In genomic region chr13:51569685-51570068, GRCm38 (mm10) we compare ENCODE assay signal across 8 mouse cellular contexts. TPM values are rescaled to one million over a fixed set of nuclear protein-coding genes. Genes with fewer than 3 reads are reported as not detected.
DNase-seq lines count a peak whose midpoint lies in the region; ATAC-seq and TF ChIP-seq lines count a peak whose summit lies in the region.

No protein-coding gene starts in this region.

- H3K4me2 ChIP-seq in forebrain, embryonic 15.5 days (replicated peaks), result peak overlapping the region; percentile 93
- peak overlapping the region; percentile 54; the same call in 1 of the 2 replicates for H3K4me2 ChIP-seq in liver, postnatal 0 days (ENCODE audit: low read depth, low read length)

- 3% methylated on average over 7 of the region's 7 CpGs for WGBS in forebrain, embryonic 15.5 days
- WGBS in liver, postnatal 0 days (ENCODE audit: insufficient replicate concordance), result 4% methylated on average over 7 of the region's 7 CpGs

- peaks cover 42% of the 10 kb centered on the region for H3K4me1 ChIP-seq in E14TG2a.4 (replicated peaks; ENCODE audit: low read depth, low read length)
- H3K4me1 ChIP-seq in forebrain, embryonic 15.5 days, result peaks cover 47% of the 10 kb centered on the region
- peaks cover 4% of the 10 kb centered on the region; the same call in 1 of the 2 replicates for H3K4me1 ChIP-seq in liver, postnatal 0 days (ENCODE audit: insufficient read depth)

- H3K9ac ChIP-seq in forebrain, embryonic 15.5 days (replicated peaks), result peak overlapping the region; percentile 23; the same call in 1 of the 2 replicates
- H3K9ac ChIP-seq in liver, postnatal 0 days (replicated peaks), result no peak overlapping the region

- no peak for TF ChIP-seq CTCF in E14TG2a.4 (conservative IDR thresholded peaks at IDR 0.05; ENCODE audit: low read length)
- no peak for TF ChIP-seq CTCF in liver, postnatal 0 days (IDR thresholded peaks at IDR 0.05; ENCODE audit: low read depth)

- no peak for TF ChIP-seq EP300 in liver, postnatal 0 days (IDR thresholded peaks at IDR 0.05; ENCODE audit: low read depth)

- H3K36me3 ChIP-seq in E14TG2a.4 (ENCODE audit: insufficient read depth, low read length), result no peaks in the 10 kb centered on the region
- no peaks in the 10 kb centered on the region for H3K36me3 ChIP-seq in forebrain, embryonic 15.5 days
- H3K36me3 ChIP-seq in liver, postnatal 0 days (replicated peaks; ENCODE audit: insufficient read depth, low read length), result no peaks in the 10 kb centered on the region

- H3K4me3 ChIP-seq in E14TG2a.4 (replicated peaks; ENCODE audit: low read length), result peak overlapping the region; percentile 73
- peak overlapping the region; percentile 58 for H3K4me3 ChIP-seq in forebrain, embryonic 15.5 days
- H3K4me3 ChIP-seq in liver, postnatal 0 days (ENCODE audit: low read depth, low read length), result no peak overlapping the region

- peak overlapping the region; percentile 73 for H3K27ac ChIP-seq in forebrain, embryonic 15.5 days (replicated peaks)
- no peak overlapping the region for H3K27ac ChIP-seq in liver, postnatal 0 days (ENCODE audit: low read depth)

- peaks cover 60% of the 10 kb centered on the region for H3K27me3 ChIP-seq in E14TG2a.4 (ENCODE audit: insufficient read depth, low read length)
- no peaks in the 10 kb centered on the region for H3K27me3 ChIP-seq in forebrain, embryonic 15.5 days
- H3K27me3 ChIP-seq in liver, postnatal 0 days (ENCODE audit: insufficient read depth, low read length), result peaks cover 72% of the 10 kb centered on the region

- H3K9me3 ChIP-seq in E14TG2a.4 (ENCODE audit: low read length), result peaks cover 15% of the 10 kb centered on the region
- H3K9me3 ChIP-seq in forebrain, embryonic 15.5 days, result no peaks in the 10 kb centered on the region
- no peaks in the 10 kb centered on the region for H3K9me3 ChIP-seq in liver, postnatal 0 days (ENCODE audit: low read length)

- peak; percentile 9; the same call in 1 of the 2 replicates for ATAC-seq in frontal cortex, adult (ENCODE audit: low TSS enrichment)
- peak; percentile 61 for ATAC-seq in forebrain, embryonic 15.5 days (replicated peaks)
- no peak for ATAC-seq in liver, postnatal 0 days
- no peak for ATAC-seq in erythroblast, adult 5-6 weeks (replicated peaks; ENCODE audit: low FRiP score, poor library complexity, severe bottlenecking)

- no peak for DNase-seq in frontal cortex, postnatal 14 days (ENCODE audit: low spot score in 2 of 2)
- no peak for DNase-seq in liver, postnatal 0 days
- DNase-seq in spleen, postnatal 14 days (ENCODE audit: low spot score in 2 of 2), result no peak
- no peak for DNase-seq in urinary bladder, postnatal 25 days (ENCODE audit: low spot score)

RNA-seq across cellular contexts. Expression of gene Shc3, which starts 0.5 kb away (rescaled TPM):
- polyA plus RNA-seq in forebrain, embryonic 15.5 days (2015; fragmentation: Nextera tagmentation; extraction: Ambion mirVana), result 9.6 and 10.1 TPM in 2 replicates
- polyA plus RNA-seq in liver, postnatal 0 days (2015; fragmentation: Nextera tagmentation; extraction: Ambion mirVana), result 0.07 TPM in 1 of 2 replicates, not detected in the other
- not detected in 2 replicates for total RNA-seq in erythroblast, adult 5-6 weeks (2015; ENCODE audit: low replicate concordance)
- total RNA-seq in erythroblast, adult 5-6 weeks (2017; ENCODE audit: low replicate concordance), result not detected in 2 replicates

Comparison
In these comparisons a context has a peak if more than half of its experiments do, and no peak if none do; other contexts are left out.
1. ATAC-seq: peak in frontal cortex, adult (single experiment) and forebrain, embryonic 15.5 days (single experiment); none in liver, postnatal 0 days (single experiment) and erythroblast, adult 5-6 weeks (single experiment).